Mouse (Mus musculus) kidney, adult 2 months (tissue): ENCODE measurements around the gene Rps10.

Experiments
- CTCF ChIP-seq: fragments of 200-500 bp; conservative IDR thresholded peaks from 2 replicates; pipeline ENCODE4 v1.5.1; 2011; ENCODE audit warnings: low read depth, mild to moderate bottlenecking, control low read depth, low read length, moderate library complexity, mixed read lengths; ENCODE audit not compliant: insufficient read depth, insufficient read length
- POLR2A ChIP-seq: fragments of 200-500 bp; IDR thresholded peaks from one replicate; pipeline ENCODE4 v1.6.1; 2011; ENCODE audit warnings: low read depth, low read length, control low read depth

GRCm38 (mm10) chr17:27629249-27630020 lies 7.0 kb downstream of the Rps10 start:
- TF ChIP-seq POLR2A (no peak), CTCF (peak; percentile 96)
